Mouse (Mus musculus) kidney, adult 9 months (tissue): ENCODE measurements at regions not wholly inside any gene's neighbourhood (a gene's known extent, or its start where the extent isn't known, plus 50 kb on each side); places are given as distances from the start of the nearest gene placed in this dataset.

Source experiments
- DNase-seq: peaks from one replicate; pipeline ENCODE4 v3.0.0; 2022

- DNase-seq, result no peak
Observed at GRCm38 (mm10) chr9:71355721-71356120, 130.0 kb downstream of the Polr2m start.
